Mouse (Mus musculus) heart, adult 2 months (tissue): Measurements from ENCODE around the gene Angptl8.
"Not testable (repeated sequence)": the region's sequence is repeated elsewhere in the genome, so short reads cannot be mapped to it uniquely, and the experiment has no call there.

Experiments used
- CTCF ChIP-seq: fragments of 200-600 bp; IDR thresholded peaks from 2 replicates; pipeline ENCODE4 v1.8.1; 2022; ENCODE audit warnings: antibody characterized with exemption, mild to moderate bottlenecking, moderate library complexity
- EP300 ChIP-seq: fragments of 200-500 bp; IDR thresholded peaks from 2 replicates; pipeline ENCODE4 v1.6.1; 2011; ENCODE audit warnings: low read depth, low read length, control low read depth; ENCODE audit not compliant: insufficient read depth

DNA sequence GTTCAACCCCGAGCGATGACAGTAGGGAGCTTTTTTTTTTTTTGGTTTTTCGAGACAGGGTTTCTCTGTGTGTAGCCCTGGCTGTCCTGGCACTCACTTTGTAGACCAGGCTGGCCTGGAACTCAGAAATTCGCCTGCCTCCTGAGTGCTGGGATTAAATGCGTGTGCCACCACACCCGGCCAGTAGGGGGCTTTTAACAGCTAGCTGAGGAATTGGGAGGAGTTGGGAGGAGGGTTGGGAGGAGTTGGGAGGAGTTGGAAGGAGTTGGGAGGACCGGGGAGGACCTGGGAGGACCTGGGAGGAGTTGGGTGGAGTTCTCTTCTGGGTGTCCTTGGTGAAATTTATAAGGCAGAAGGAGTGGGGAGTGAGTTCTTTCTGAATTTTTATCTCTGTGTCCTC lies 34.0 kb downstream of the Angptl8 start:
- not testable (repeated sequence) for TF ChIP-seq EP300
- TF ChIP-seq CTCF = peak; percentile 67
